Mouse (Mus musculus): ENCODE data around the gene Thrap3. TPM values are rescaled to one million over a fixed set of nuclear protein-coding genes. Genes with fewer than 3 reads are reported as not detected.
A peak's percentile ranks its signal among the peaks of the same experiment; 100 is the strongest.
"Not testable (repeated sequence)": the region's sequence is repeated elsewhere in the genome, so short reads cannot be mapped to it uniquely, and the experiment has no call there.

The Thrap3 gene
- polyA plus RNA-seq, 1 experiment from 2014 or later, result 148 TPM

DNA sequence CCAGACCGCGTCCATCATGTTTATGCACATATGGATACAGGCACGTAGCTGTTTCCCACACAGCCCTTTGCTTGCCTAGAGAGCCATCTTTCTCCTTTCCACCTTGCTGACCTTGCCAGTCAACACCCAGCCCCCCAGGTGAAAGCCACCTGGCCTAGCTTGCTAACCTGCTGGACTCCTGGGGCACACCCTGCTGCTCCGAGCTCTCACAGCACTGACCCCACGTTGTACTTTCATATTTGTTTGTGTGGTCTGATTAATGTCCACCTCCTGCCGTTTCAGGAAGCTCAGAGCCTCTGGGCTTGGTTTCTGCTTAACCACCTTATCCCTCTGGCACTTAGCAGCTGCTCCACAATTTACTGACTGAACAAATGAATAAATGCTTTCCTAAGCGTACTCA lies 27.3 kb upstream of the Thrap3 start:
- Histone ChIP-seq H3K4me1 (ENCODE audit: control insufficient read depth in 2 of 2, insufficient read depth in 2 of 2, low read length in 2 of 2) (peaks cover 0 to 7% of the 10 kb centered on the region in 2 experiments; a peak in 1 of 4 replicates), H3K4me2 (ENCODE audit: low read length) (no peak overlapping the region), H3K27ac (replicated peaks in 1 of 2; ENCODE audit: control insufficient read depth in 1 of 2, insufficient read depth in 1 of 2, low read depth in 2 of 2, low read length in 2 of 2) (no peak overlapping the region), H3K9ac (ENCODE audit: low read length) (no peak overlapping the region), H3K36me3 (ENCODE audit: control insufficient read depth, insufficient read depth, low read length) (peaks cover 53% of the 10 kb centered on the region), H3K4me3 (ENCODE audit: control insufficient read depth in 1 of 2, insufficient read depth in 1 of 2, low read depth in 1 of 2, low read length in 2 of 2) (no peak overlapping the region), H3K27me3 (ENCODE audit: control insufficient read depth, insufficient read depth, low read length) (no peaks in the 10 kb centered on the region), H3K9me3 (ENCODE audit: control insufficient read depth, low read length) (no peaks in the 10 kb centered on the region)
- ATAC-seq (ENCODE audit: insufficient number of reproducible peaks, insufficient read depth, low FRiP score, low read depth), result no peak
- 62% methylated on average over 7 of the region's 7 CpGs for WGBS

DNA sequence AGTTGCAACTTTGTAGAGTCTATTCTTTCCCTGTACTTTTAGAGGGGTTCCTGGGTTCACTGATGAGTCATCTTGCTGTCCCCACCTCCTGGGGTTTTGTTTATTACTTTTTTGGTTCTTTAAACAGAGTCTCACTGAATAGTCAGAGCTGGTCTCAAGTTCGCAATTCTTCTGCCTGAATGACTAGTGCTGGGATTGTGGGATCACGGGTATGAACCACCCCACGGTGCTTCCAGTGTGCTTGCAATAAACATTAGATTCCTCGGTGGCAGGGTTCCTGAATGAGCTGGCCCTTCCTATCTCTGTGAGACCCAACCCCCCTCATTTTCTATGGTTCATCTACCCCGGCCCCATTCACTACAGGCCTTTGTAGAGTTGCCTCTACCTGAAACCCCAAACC lies 25.6 kb upstream of the Thrap3 start:
- Histone ChIP-seq H3K36me3 (ENCODE audit: control insufficient read depth, insufficient read depth, low read length) (peaks cover 35% of the 10 kb centered on the region), H3K9me3 (ENCODE audit: control insufficient read depth, low read length) (no peaks in the 10 kb centered on the region), H3K9ac (ENCODE audit: low read length) (no peak overlapping the region), H3K27ac (replicated peaks in 1 of 2; ENCODE audit: control insufficient read depth in 1 of 2, insufficient read depth in 1 of 2, low read depth in 2 of 2, low read length in 2 of 2) (0 out of 4 replicates have a peak overlapping the region, but pooled peaks have one; percentile 9 to 64), H3K27me3 (ENCODE audit: control insufficient read depth, insufficient read depth, low read length) (no peaks in the 10 kb centered on the region), H3K4me2 (ENCODE audit: low read length) (no peak overlapping the region), H3K4me3 (ENCODE audit: control insufficient read depth in 1 of 2, insufficient read depth in 1 of 2, low read depth in 1 of 2, low read length in 2 of 2) (no peak overlapping the region), H3K4me1 (ENCODE audit: control insufficient read depth in 2 of 2, insufficient read depth in 2 of 2, low read length in 2 of 2) (peaks cover 0 to 7% of the 10 kb centered on the region in 2 experiments; a peak in 1 of 4 replicates)
- WGBS, result 35% methylated on average over 5 of the region's 5 CpGs
- ATAC-seq (ENCODE audit: insufficient number of reproducible peaks, insufficient read depth, low FRiP score, low read depth), result no peak

DNA sequence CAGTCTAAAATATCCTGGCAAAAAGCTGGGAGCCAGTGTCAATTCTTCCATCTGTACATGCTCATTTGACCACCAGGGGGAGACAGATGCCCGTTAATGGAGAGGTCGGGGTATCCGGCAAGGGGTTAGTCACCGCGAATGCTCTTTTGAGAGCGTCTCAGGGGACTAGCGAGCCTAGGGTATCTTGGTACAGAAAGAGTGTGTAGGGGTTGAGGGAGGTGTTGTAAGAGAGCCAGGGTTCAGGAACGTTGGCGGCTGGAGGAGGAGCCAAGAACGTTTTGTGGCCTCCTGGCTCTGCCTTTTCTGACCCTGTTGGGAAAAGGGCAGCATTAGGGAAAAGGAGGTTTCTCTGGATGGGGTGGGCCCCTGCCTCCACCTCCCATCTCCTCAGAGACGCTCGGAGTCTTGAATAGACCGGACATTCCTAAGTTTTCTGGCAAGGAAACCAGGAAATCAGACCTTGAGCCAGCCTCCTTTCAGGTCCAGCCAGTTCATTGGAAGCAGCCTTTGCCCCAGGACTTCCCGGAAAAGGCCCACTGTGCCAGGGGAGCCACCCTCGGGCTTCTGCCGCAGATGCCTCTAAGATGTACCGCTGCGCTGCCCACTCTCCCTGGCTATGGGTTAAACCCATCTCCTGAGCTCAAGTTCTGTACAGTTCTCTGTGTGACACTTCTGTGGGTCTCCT lies 24.7 kb upstream of the Thrap3 start:
- peak overlapping the region; percentile 59 for H3K4me2 ChIP-seq (ENCODE audit: low read length)
- no peaks in the 10 kb centered on the region for H3K27me3 ChIP-seq (ENCODE audit: control insufficient read depth, insufficient read depth, low read length)
- H3K4me1 ChIP-seq (ENCODE audit: control insufficient read depth in 2 of 2, insufficient read depth in 2 of 2, low read length in 2 of 2), result peaks cover 0 to 7% of the 10 kb centered on the region in 2 experiments; a peak in 1 of 4 replicates
- peak overlapping the region; percentile 18 for H3K9ac ChIP-seq (ENCODE audit: low read length)
- peak overlapping the region; percentile 9 to 64 for H3K27ac ChIP-seq (replicated peaks in 1 of 2; ENCODE audit: control insufficient read depth in 1 of 2, insufficient read depth in 1 of 2, low read depth in 2 of 2, low read length in 2 of 2)
- ATAC-seq (ENCODE audit: insufficient number of reproducible peaks, insufficient read depth, low FRiP score, low read depth), result peak; percentile 76
- peak overlapping the region; percentile 15 to 35; a peak in 3 of 4 replicates for H3K4me3 ChIP-seq (ENCODE audit: control insufficient read depth in 1 of 2, insufficient read depth in 1 of 2, low read depth in 1 of 2, low read length in 2 of 2)
- peaks cover 26% of the 10 kb centered on the region for H3K36me3 ChIP-seq (ENCODE audit: control insufficient read depth, insufficient read depth, low read length)
- WGBS, result 4% methylated on average over 18 of the region's 18 CpGs
- H3K9me3 ChIP-seq (ENCODE audit: control insufficient read depth, low read length), result no peaks in the 10 kb centered on the region

DNA sequence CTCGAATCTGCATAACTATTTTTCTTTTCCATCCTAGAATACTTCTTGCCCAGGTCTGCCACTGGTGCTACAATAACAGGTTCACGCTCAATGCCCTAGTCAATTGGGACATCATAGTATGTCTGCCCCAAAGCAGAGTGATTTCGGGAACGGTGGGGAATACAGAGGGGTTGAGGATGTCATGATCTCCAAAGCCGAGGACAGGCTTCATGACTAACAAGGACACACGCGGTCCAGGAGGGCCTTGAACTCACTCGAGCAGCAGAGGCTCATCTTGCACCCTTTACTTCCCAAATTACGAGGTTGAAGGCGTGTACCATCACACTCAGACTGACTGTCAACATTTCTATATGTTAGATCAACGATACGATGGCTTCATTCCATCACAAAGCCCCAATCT lies 24.1 kb upstream of the Thrap3 start:
- H3K27ac ChIP-seq (replicated peaks in 1 of 2; ENCODE audit: control insufficient read depth in 1 of 2, insufficient read depth in 1 of 2, low read depth in 2 of 2, low read length in 2 of 2), result peak overlapping the region in 1 of 2 experiments; percentile 9; a peak in 1 of 4 replicates
- no peak; the same call in 1 of the 2 replicates for ATAC-seq (ENCODE audit: insufficient number of reproducible peaks, insufficient read depth, low FRiP score, low read depth)
- H3K27me3 ChIP-seq (ENCODE audit: control insufficient read depth, insufficient read depth, low read length), result no peaks in the 10 kb centered on the region
- H3K4me1 ChIP-seq (ENCODE audit: control insufficient read depth in 2 of 2, insufficient read depth in 2 of 2, low read length in 2 of 2), result peaks cover 0 to 7% of the 10 kb centered on the region in 2 experiments; a peak in 1 of 4 replicates
- no peak overlapping the region for H3K9ac ChIP-seq (ENCODE audit: low read length)
- no peaks in the 10 kb centered on the region for H3K9me3 ChIP-seq (ENCODE audit: control insufficient read depth, low read length)
- no peak overlapping the region for H3K4me3 ChIP-seq (ENCODE audit: control insufficient read depth in 1 of 2, insufficient read depth in 1 of 2, low read depth in 1 of 2, low read length in 2 of 2)
- peaks cover 20% of the 10 kb centered on the region for H3K36me3 ChIP-seq (ENCODE audit: control insufficient read depth, insufficient read depth, low read length)
- 49% methylated on average over 12 of the region's 12 CpGs for WGBS
- H3K4me2 ChIP-seq (ENCODE audit: low read length), result peak overlapping the region; percentile 59

DNA sequence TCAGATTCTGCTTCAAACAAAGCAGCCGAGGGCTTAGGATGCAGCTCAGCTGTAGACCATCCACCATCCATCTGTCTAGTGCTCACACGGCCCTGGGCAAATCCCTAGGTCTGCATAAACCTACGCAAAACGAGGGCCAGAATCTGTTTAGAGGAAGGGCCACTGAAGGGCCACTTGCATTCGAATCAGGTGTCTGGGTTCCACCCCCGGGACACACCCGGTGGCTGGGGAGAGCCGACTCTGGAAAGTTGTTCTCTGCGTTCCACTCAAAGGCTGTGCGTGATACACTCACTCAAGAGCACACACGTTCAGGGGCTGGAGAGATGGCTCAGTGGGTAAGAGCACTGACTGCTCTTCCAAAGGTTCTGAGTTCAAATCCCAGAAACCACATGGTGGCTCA lies 20.1 kb upstream of the Thrap3 start:
- H3K4me2 ChIP-seq (ENCODE audit: low read length), result no peak overlapping the region
- no peaks in the 10 kb centered on the region for H3K9me3 ChIP-seq (ENCODE audit: control insufficient read depth, low read length)
- no peak for ATAC-seq (ENCODE audit: insufficient number of reproducible peaks, insufficient read depth, low FRiP score, low read depth)
- H3K27ac ChIP-seq (replicated peaks in 1 of 2; ENCODE audit: control insufficient read depth in 1 of 2, insufficient read depth in 1 of 2, low read depth in 2 of 2, low read length in 2 of 2), result no peak overlapping the region
- H3K4me1 ChIP-seq (ENCODE audit: control insufficient read depth in 2 of 2, insufficient read depth in 2 of 2, low read length in 2 of 2), result 0 out of 4 replicates have a peak, but pooled peaks cover 0 to 2% of the 10 kb centered on the region in 2 experiments
- 84% methylated on average over 11 of the region's 11 CpGs for WGBS
- H3K27me3 ChIP-seq (ENCODE audit: control insufficient read depth, insufficient read depth, low read length), result no peaks in the 10 kb centered on the region
- H3K9ac ChIP-seq (ENCODE audit: low read length), result no peak overlapping the region
- no peaks in the 10 kb centered on the region for H3K36me3 ChIP-seq (ENCODE audit: control insufficient read depth, insufficient read depth, low read length)
- H3K4me3 ChIP-seq (ENCODE audit: control insufficient read depth in 1 of 2, insufficient read depth in 1 of 2, low read depth in 1 of 2, low read length in 2 of 2), result no peak overlapping the region

DNA sequence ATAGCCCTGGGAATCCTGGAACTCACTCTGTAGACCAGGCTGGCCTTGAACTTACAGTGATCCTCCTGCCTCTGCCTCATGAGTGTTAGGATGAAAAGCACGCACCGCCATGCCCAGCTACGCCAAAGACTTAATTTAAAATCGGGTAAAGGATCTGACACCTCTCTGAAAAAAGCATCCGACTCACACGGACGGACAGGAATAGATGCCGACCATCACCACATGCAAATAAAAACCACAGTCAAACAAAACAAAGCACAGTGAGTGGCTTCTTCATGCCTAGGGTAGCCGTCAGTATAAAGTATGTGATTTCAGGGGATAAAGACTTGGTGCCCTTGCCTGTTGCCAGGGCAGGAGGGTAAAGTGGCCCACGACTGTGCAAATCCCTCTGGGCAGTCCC lies 17.5 kb upstream of the Thrap3 start:
- H3K4me2 ChIP-seq (ENCODE audit: low read length), result no peak overlapping the region
- 88% methylated on average over 10 of the region's 10 CpGs for WGBS
- no peak overlapping the region for H3K9ac ChIP-seq (ENCODE audit: low read length)
- no peaks in the 10 kb centered on the region for H3K4me1 ChIP-seq (ENCODE audit: control insufficient read depth in 2 of 2, insufficient read depth in 2 of 2, low read length in 2 of 2)
- no peaks in the 10 kb centered on the region for H3K27me3 ChIP-seq (ENCODE audit: control insufficient read depth, insufficient read depth, low read length)
- no peaks in the 10 kb centered on the region for H3K9me3 ChIP-seq (ENCODE audit: control insufficient read depth, low read length)
- no peak overlapping the region for H3K27ac ChIP-seq (replicated peaks in 1 of 2; ENCODE audit: control insufficient read depth in 1 of 2, insufficient read depth in 1 of 2, low read depth in 2 of 2, low read length in 2 of 2)
- no peak overlapping the region for H3K4me3 ChIP-seq (ENCODE audit: control insufficient read depth in 1 of 2, insufficient read depth in 1 of 2, low read depth in 1 of 2, low read length in 2 of 2)
- H3K36me3 ChIP-seq (ENCODE audit: control insufficient read depth, insufficient read depth, low read length), result no peaks in the 10 kb centered on the region
- no peak for ATAC-seq (ENCODE audit: insufficient number of reproducible peaks, insufficient read depth, low FRiP score, low read depth)

DNA sequence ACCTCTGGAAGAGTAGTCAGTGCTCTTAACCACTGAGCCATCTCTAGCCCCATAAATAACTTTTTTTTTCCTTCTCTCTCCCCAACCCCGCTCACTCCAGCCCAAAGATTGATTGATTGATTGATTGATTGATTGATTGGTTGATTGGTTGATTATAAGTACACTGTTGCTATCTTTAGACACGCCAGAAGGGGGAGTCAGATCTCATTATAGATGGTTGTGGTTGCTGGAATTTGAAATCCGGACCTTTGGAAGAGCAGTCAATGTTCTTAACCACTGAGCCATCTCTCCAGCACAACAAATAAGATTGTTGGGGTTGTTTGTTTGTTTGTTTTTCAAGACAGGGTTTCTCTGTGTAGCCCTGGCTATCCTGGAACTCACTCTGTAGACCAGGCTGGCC lies 17.0 kb upstream of the Thrap3 start:
- WGBS, result 65% methylated on average over 3 of the region's 3 CpGs
- H3K9ac ChIP-seq (ENCODE audit: low read length); H3K9me3 ChIP-seq (ENCODE audit: control insufficient read depth, low read length); H3K4me2 ChIP-seq (ENCODE audit: low read length); H3K27me3 ChIP-seq (ENCODE audit: control insufficient read depth, insufficient read depth, low read length); H3K4me3 ChIP-seq (ENCODE audit: control insufficient read depth in 1 of 2, insufficient read depth in 1 of 2, low read depth in 1 of 2, low read length in 2 of 2); H3K36me3 ChIP-seq (ENCODE audit: control insufficient read depth, insufficient read depth, low read length); H3K4me1 ChIP-seq (ENCODE audit: control insufficient read depth in 2 of 2, insufficient read depth in 2 of 2, low read length in 2 of 2); H3K27ac ChIP-seq (replicated peaks in 1 of 2; ENCODE audit: control insufficient read depth in 1 of 2, insufficient read depth in 1 of 2, low read depth in 2 of 2, low read length in 2 of 2); ATAC-seq (ENCODE audit: insufficient number of reproducible peaks, insufficient read depth, low FRiP score, low read depth): not testable (repeated sequence)

DNA sequence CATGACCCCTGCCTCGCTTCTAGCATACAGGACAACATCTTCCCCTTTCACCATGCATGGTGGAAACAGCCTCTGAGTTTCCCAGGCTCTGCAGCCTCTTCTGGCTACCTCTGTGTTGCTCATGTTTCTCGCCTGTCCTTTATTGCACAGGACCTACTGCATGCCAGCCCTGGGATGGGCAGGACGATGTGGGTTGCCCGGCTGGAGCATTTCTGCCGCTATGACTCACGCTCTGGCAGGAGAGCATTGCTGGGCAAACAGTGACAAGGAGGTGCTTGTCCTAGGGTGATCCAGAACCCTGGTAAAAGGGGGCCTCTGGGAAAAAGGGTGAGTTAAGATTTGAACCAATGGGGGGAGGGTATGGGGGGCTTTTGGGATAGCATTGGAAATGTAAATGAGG lies 15.2 kb upstream of the Thrap3 start:
- no peak overlapping the region for H3K4me3 ChIP-seq (ENCODE audit: control insufficient read depth in 1 of 2, insufficient read depth in 1 of 2, low read depth in 1 of 2, low read length in 2 of 2)
- H3K4me1 ChIP-seq (ENCODE audit: control insufficient read depth in 2 of 2, insufficient read depth in 2 of 2, low read length in 2 of 2), result no peaks in the 10 kb centered on the region
- H3K9ac ChIP-seq (ENCODE audit: low read length), result no peak overlapping the region
- no peaks in the 10 kb centered on the region for H3K27me3 ChIP-seq (ENCODE audit: control insufficient read depth, insufficient read depth, low read length)
- no peak overlapping the region for H3K4me2 ChIP-seq (ENCODE audit: low read length)
- no peak for ATAC-seq (ENCODE audit: insufficient number of reproducible peaks, insufficient read depth, low FRiP score, low read depth)
- no peaks in the 10 kb centered on the region for H3K9me3 ChIP-seq (ENCODE audit: control insufficient read depth, low read length)
- no peak overlapping the region for H3K27ac ChIP-seq (replicated peaks in 1 of 2; ENCODE audit: control insufficient read depth in 1 of 2, insufficient read depth in 1 of 2, low read depth in 2 of 2, low read length in 2 of 2)
- H3K36me3 ChIP-seq (ENCODE audit: control insufficient read depth, insufficient read depth, low read length), result no peaks in the 10 kb centered on the region
- 64% methylated on average over 6 of the region's 6 CpGs for WGBS
